Comparison of ENCODE assay signal across 9 mouse cellular contexts in genomic region chr11:3912100-3912874, GRCm38 (mm10). TPM values are rescaled to one million over a fixed set of nuclear protein-coding genes. Genes with fewer than 3 reads are reported as not detected.
A peak's percentile ranks its signal among the peaks of the same experiment; 100 is the strongest.
DNase-seq lines count a peak whose midpoint lies in the region; ATAC-seq lines count a peak whose summit lies in the region.
"Had no signal": no experiment of that assay in that cellular context is flagged by ENCODE, and none has a peak within 500 bp of the region (broad histone marks: within the 10 kb centered on the region; RNA-seq: fewer than 3 reads in every experiment).

No protein-coding gene starts in this region.

- H3K4me1 ChIP-seq in kidney, embryonic 15.5 days, result peaks cover 42% of the 10 kb centered on the region
- H3K4me1 ChIP-seq in forebrain, embryonic 12.5 days, result peaks cover 47% of the 10 kb centered on the region
- H3K4me1 ChIP-seq in midbrain, embryonic 11.5 days (ENCODE audit: control insufficient read depth, insufficient read depth, low read length), result peaks cover 17% of the 10 kb centered on the region

- intact Hi-C loops in gastrocnemius, postnatal 14 days (cut with DNase I; ENCODE audit: low total_unique reads), result no loop called here

- 23% methylated on average over 19 of the region's 19 CpGs for WGBS in kidney, embryonic 15.5 days
- WGBS in forebrain, embryonic 12.5 days, result 14% methylated on average over 19 of the region's 19 CpGs
- WGBS in midbrain, embryonic 11.5 days, result 24% methylated on average over 19 of the region's 19 CpGs

- H3K4me2 ChIP-seq in kidney, embryonic 15.5 days, result peak overlapping the region; percentile 94
- peak overlapping the region; percentile 93 for H3K4me2 ChIP-seq in forebrain, embryonic 12.5 days
- H3K4me2 ChIP-seq in midbrain, embryonic 11.5 days, result peak overlapping the region; percentile 89

- H3K9ac ChIP-seq in kidney, embryonic 15.5 days, result 0 out of 2 replicates have a peak overlapping the region, but pooled peaks have one; percentile 37
- peak overlapping the region; percentile 70 for H3K9ac ChIP-seq in forebrain, embryonic 12.5 days
- peak overlapping the region; percentile 70 for H3K9ac ChIP-seq in midbrain, embryonic 11.5 days (ENCODE audit: low read length)

- H3K27ac ChIP-seq in kidney, embryonic 15.5 days, result no peak overlapping the region
- H3K27ac ChIP-seq in forebrain, embryonic 12.5 days, result peak overlapping the region; percentile 47; the same call in 1 of the 2 replicates
- no peak overlapping the region; the same call in 1 of the 2 replicates for H3K27ac ChIP-seq in midbrain, embryonic 11.5 days (ENCODE audit: low read depth, low read length)

- H3K4me3 ChIP-seq in kidney, embryonic 15.5 days (replicated peaks), result peak overlapping the region; percentile 66
- H3K4me3 ChIP-seq in forebrain, embryonic 12.5 days (replicated peaks), result peak overlapping the region; percentile 65
- peak overlapping the region; percentile 56 for H3K4me3 ChIP-seq in midbrain, embryonic 11.5 days (ENCODE audit: low read depth, low read length)

- H3K27me3 ChIP-seq in kidney, embryonic 15.5 days, result peaks cover 17% of the 10 kb centered on the region
- H3K27me3 ChIP-seq in forebrain, embryonic 12.5 days, result peaks cover 26% of the 10 kb centered on the region
- peaks cover 9% of the 10 kb centered on the region; the same call in 1 of the 2 replicates for H3K27me3 ChIP-seq in midbrain, embryonic 11.5 days (ENCODE audit: control insufficient read depth, insufficient read depth, low read length)

- no peak for ATAC-seq in kidney, embryonic 15.5 days (replicated peaks; ENCODE audit: low FRiP score)
- ATAC-seq in forebrain, embryonic 12.5 days (ENCODE audit: low FRiP score), result peak; percentile 12; the same call in 1 of the 2 replicates
- ATAC-seq in midbrain, embryonic 11.5 days (ENCODE audit: low FRiP score), result no peak

- DNase-seq in kidney, adult 8-10 months, result no peak
- peak; percentile 52 for DNase-seq in adrenal gland, postnatal 14 days
- DNase-seq in layer of hippocampus, adult 8-10 months (ENCODE audit: low spot score in 2 of 2), result peak; percentile 51 to 52
- DNase-seq in midbrain, embryonic 11.5 days (ENCODE audit: low spot score, missing footprints), result peak; percentile 87
- DNase-seq in gastrocnemius, postnatal 14 days, result no peak
- no peak for DNase-seq in ovary, adult 18-20 months (ENCODE audit: low spot score)

- H3K9me3 ChIP-seq in kidney, embryonic 15.5 days (replicated peaks), result no peaks in the 10 kb centered on the region
- no peaks in the 10 kb centered on the region for H3K9me3 ChIP-seq in forebrain, embryonic 12.5 days
- no peaks in the 10 kb centered on the region for H3K9me3 ChIP-seq in midbrain, embryonic 11.5 days (ENCODE audit: control insufficient read depth, low read length)

- H3K36me3 ChIP-seq in kidney, embryonic 15.5 days, result peaks cover 1% of the 10 kb centered on the region; the same call in 1 of the 2 replicates
- H3K36me3 ChIP-seq in forebrain, embryonic 12.5 days (replicated peaks), result peaks cover 4% of the 10 kb centered on the region; the same call in 1 of the 2 replicates
- H3K36me3 ChIP-seq in midbrain, embryonic 11.5 days (ENCODE audit: control insufficient read depth, insufficient read depth, low read length), result no peaks in the 10 kb centered on the region

RNA-seq across cellular contexts. Expression of gene Slc35e4, which starts 2.2 kb away (rescaled TPM):
- 4.6 and 5.1 TPM in 2 replicates for polyA plus RNA-seq in kidney, embryonic 15.5 days (2015; fragmentation: Nextera tagmentation; extraction: Ambion mirVana)
- 3.4 and 5.4 TPM in 2 replicates for total RNA-seq in adrenal gland, postnatal 14 days (2021)
- polyA plus RNA-seq in forebrain, embryonic 12.5 days (2016; fragmentation: Nextera tagmentation; extraction: Ambion mirVana), result 5.2 and 6.5 TPM in 2 replicates
- total RNA-seq in layer of hippocampus, adult 8-10 months (2022), result 10 to 100 TPM; 15.0 to 19.8 (median 16.9) TPM
- 3.2 and 3.5 TPM in 2 replicates for polyA plus RNA-seq in midbrain, embryonic 11.5 days (2014; fragmentation: Nextera tagmentation; extraction: Ambion mirVana)
- total RNA-seq in gastrocnemius, postnatal 14 days (2021), result 10 to 100 TPM; 17.4 to 20.3 TPM

RNA-seq across cellular contexts. Expression of gene Dusp18, which starts 17.2 kb away (rescaled TPM):
- 13.0 and 13.4 TPM in 2 replicates for polyA plus RNA-seq in kidney, embryonic 15.5 days (2015; fragmentation: Nextera tagmentation; extraction: Ambion mirVana)
- total RNA-seq in adrenal gland, postnatal 14 days (2021), result 4.3 and 5.2 TPM in 2 replicates
- 28.0 and 29.8 TPM in 2 replicates for polyA plus RNA-seq in forebrain, embryonic 12.5 days (2016; fragmentation: Nextera tagmentation; extraction: Ambion mirVana)
- 10 to 100 TPM; 19.1 to 26.7 (median 22.9) TPM for total RNA-seq in layer of hippocampus, adult 8-10 months (2022)
- 20.1 and 21.4 TPM in 2 replicates for polyA plus RNA-seq in midbrain, embryonic 11.5 days (2014; fragmentation: Nextera tagmentation; extraction: Ambion mirVana)
- total RNA-seq in gastrocnemius, postnatal 14 days (2021), result 1 to 10 TPM; 2.7 to 4.0 TPM

RNA-seq across cellular contexts. Expression of gene 4921536K21Rik, which starts 17.4 kb away (rescaled TPM):
- 0.49 and 0.64 TPM in 2 replicates for polyA plus RNA-seq in kidney, embryonic 15.5 days (2015; fragmentation: Nextera tagmentation; extraction: Ambion mirVana)
- total RNA-seq in adrenal gland, postnatal 14 days (2021), result 0.59 and 0.83 TPM in 2 replicates
- 0.79 and 0.92 TPM in 2 replicates for polyA plus RNA-seq in forebrain, embryonic 12.5 days (2016; fragmentation: Nextera tagmentation; extraction: Ambion mirVana)
- 1 to 10 TPM in 2 of 4 experiments, under 1 TPM in 2; 0.52 to 1.0 (median 0.83) TPM for total RNA-seq in layer of hippocampus, adult 8-10 months (2022)
- 0.57 and 0.64 TPM in 2 replicates for polyA plus RNA-seq in midbrain, embryonic 11.5 days (2014; fragmentation: Nextera tagmentation; extraction: Ambion mirVana)
- total RNA-seq in gastrocnemius, postnatal 14 days (2021), result under 1 TPM; 0.10 to 0.11 TPM
- total RNA-seq: common myeloid progenitor, adult 5-6 weeks had no signal

RNA-seq across cellular contexts. Expression of gene Tcn2, which starts 19.7 kb away (rescaled TPM):
- polyA plus RNA-seq in kidney, embryonic 15.5 days (2015; fragmentation: Nextera tagmentation; extraction: Ambion mirVana), result 92.9 and 102 TPM in 2 replicates
- total RNA-seq in adrenal gland, postnatal 14 days (2021), result 107 and 112 TPM in 2 replicates
- 17.0 and 19.1 TPM in 2 replicates for polyA plus RNA-seq in forebrain, embryonic 12.5 days (2016; fragmentation: Nextera tagmentation; extraction: Ambion mirVana)
- 10 to 100 TPM; 14.5 to 50.2 (median 26.1) TPM for total RNA-seq in layer of hippocampus, adult 8-10 months (2022)
- 28.4 and 30.9 TPM in 2 replicates for polyA plus RNA-seq in midbrain, embryonic 11.5 days (2014; fragmentation: Nextera tagmentation; extraction: Ambion mirVana)
- 10 to 100 TPM; 18.8 to 22.8 TPM for total RNA-seq in gastrocnemius, postnatal 14 days (2021)

RNA-seq across cellular contexts. Expression of gene Osbp2, which starts 48.6 kb away (rescaled TPM):
- polyA plus RNA-seq in kidney, embryonic 15.5 days (2015; fragmentation: Nextera tagmentation; extraction: Ambion mirVana), result 0.78 and 0.91 TPM in 2 replicates
- total RNA-seq in adrenal gland, postnatal 14 days (2021), result 1.9 and 2.1 TPM in 2 replicates
- polyA plus RNA-seq in forebrain, embryonic 12.5 days (2016; fragmentation: Nextera tagmentation; extraction: Ambion mirVana), result 3.4 and 4.0 TPM in 2 replicates
- total RNA-seq in layer of hippocampus, adult 8-10 months (2022), result 10 to 100 TPM; 63.6 to 77.0 (median 69.9) TPM
- 1.5 and 1.6 TPM in 2 replicates for polyA plus RNA-seq in midbrain, embryonic 11.5 days (2014; fragmentation: Nextera tagmentation; extraction: Ambion mirVana)
- under 1 TPM; 0.45 to 0.47 TPM for total RNA-seq in gastrocnemius, postnatal 14 days (2021)
- total RNA-seq: common myeloid progenitor, adult 5-6 weeks had no signal

Comparison
In these comparisons a context has a peak if more than half of its experiments do, and no peak if none do; other contexts are left out.
1. DNase-seq: peak in adrenal gland, postnatal 14 days (single experiment), layer of hippocampus, adult 8-10 months (2 of 2) and midbrain, embryonic 11.5 days (single experiment); none in kidney, adult 8-10 months (0 of 2), gastrocnemius, postnatal 14 days (single experiment) and ovary, adult 18-20 months (single experiment).
2. Peak in every context shown above with its lines, with median percentiles within 50 percentile points of each other: H3K4me2 ChIP-seq, H3K4me3 ChIP-seq and H3K9ac ChIP-seq.